Mouse (Mus musculus): ENCODE data around the gene Tspan8.

- TF ChIP-seq CTCF (IDR thresholded peaks at IDR 0.05; ENCODE audit: borderline replicate concordance, control insufficient read depth, extremely low read depth, insufficient read depth, low read length, poor library complexity) (no peak), POLR2A (IDR thresholded peaks at IDR 0.05; ENCODE audit: control insufficient read depth, extremely low read depth, insufficient read depth, low read length, poor library complexity) (no peak)
Observed at GRCm38 (mm10) chr10:115848511-115848910, 31.9 kb downstream of the Tspan8 start.
